Mouse (Mus musculus): ENCODE results near the gene Tmem72.

DNA sequence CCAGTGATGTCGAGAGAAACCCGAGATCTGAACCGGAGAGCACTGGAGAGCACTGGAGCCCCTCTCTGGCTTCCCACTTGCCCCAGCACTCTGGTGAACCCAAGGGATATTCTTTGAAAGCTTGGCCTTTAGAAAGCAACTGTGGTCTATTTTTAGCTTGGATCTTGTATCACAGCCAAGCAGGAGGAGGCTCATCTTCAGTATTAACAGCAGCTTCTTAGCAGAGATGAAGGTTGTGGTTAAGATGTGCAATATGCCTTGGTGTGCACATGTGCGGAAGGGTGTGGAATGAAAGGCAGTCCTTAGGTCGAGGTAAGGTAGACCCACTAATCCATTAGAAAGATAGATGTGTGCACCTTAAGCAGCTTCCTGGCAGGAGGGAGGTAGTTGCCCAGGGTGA, 2.1 kb downstream of the Tmem72 start:
- no peak for TF ChIP-seq CTCF (IDR thresholded peaks at IDR 0.05; ENCODE audit: extremely low read depth, insufficient read length, insufficient replicate concordance, low read depth, low read length)
- TF ChIP-seq POLR2A (IDR thresholded peaks at IDR 0.05; ENCODE audit: low read depth, low read length), result no peak

Measured in small intestine, adult 2 months (tissue).